Comparison of ENCODE assay signal across 9 mouse cellular contexts in the genomic region with DNA sequence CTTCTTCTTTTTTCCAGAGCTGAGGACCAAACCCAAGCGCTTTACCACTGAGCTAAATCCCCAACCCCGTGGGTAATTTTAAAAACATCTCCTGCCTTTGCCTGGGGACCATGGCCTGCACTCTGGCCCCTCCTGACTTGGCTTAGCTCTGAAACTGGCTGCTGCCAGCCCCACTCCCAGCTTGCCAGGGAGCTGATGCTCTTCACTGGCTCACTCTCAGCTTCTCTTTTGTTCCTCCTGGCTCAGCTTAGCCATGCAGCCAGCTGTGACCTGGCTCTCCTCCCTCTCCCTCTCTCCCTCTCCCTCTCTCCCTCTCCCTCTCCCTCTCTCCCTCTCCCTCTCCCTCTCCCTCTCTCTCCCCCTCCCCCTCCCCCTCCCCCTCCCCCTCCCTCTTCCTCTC. TPM values are rescaled to one million over a fixed set of nuclear protein-coding genes. Genes with fewer than 3 reads are reported as not detected.
DNase-seq lines count a peak whose midpoint lies in the region; ATAC-seq and TF ChIP-seq lines count a peak whose summit lies in the region.
"Had no signal": no experiment of that assay in that cellular context is flagged by ENCODE, and none has a peak within 500 bp of the region (broad histone marks: within the 10 kb centered on the region; RNA-seq: fewer than 3 reads in every experiment).

No protein-coding gene starts in this region.

- no peaks in the 10 kb centered on the region for H3K9me3 ChIP-seq in liver, embryonic 12.5 days (replicated peaks)

- 56% methylated on average over 2 of the region's 2 CpGs for WGBS in liver, embryonic 12.5 days (ENCODE audit: insufficient replicate concordance)

- no peaks in the 10 kb centered on the region for H3K36me3 ChIP-seq in liver, embryonic 12.5 days

- TF ChIP-seq CTCF in brain, embryonic 14.5 days (IDR thresholded peaks at IDR 0.05; ENCODE audit: borderline replicate concordance, extremely low read depth, insufficient read depth, insufficient read length) = no peak

- peak; percentile 55 for ATAC-seq in frontal cortex, adult (ENCODE audit: low TSS enrichment)
- ATAC-seq in liver, embryonic 12.5 days = no peak

- H3K27ac ChIP-seq in liver, embryonic 12.5 days = no peak overlapping the region
- H3K27ac ChIP-seq: liver, embryonic 14.5 days had no signal

- H3K9ac ChIP-seq in liver, embryonic 12.5 days = no peak overlapping the region
- H3K9ac ChIP-seq: liver, embryonic 14.5 days had no signal

- H3K4me3 ChIP-seq in liver, embryonic 12.5 days = no peak overlapping the region

- no peak for TF ChIP-seq POLR2A in brain, embryonic 14.5 days (IDR thresholded peaks at IDR 0.05; ENCODE audit: borderline replicate concordance, extremely low read depth, insufficient read depth, insufficient read length, poor library complexity, severe bottlenecking)

- no peak overlapping the region for H3K4me2 ChIP-seq in liver, embryonic 12.5 days

- H3K27me3 ChIP-seq in liver, embryonic 12.5 days (replicated peaks) = no peaks in the 10 kb centered on the region

- DNase-seq in frontal cortex, postnatal 25 days (ENCODE audit: low spot score in 2 of 2) = no peak
- DNase-seq in brain, embryonic 14.5 days (ENCODE audit: low read depth) = peak; percentile 88
- peak; percentile 56 to 60 for DNase-seq in heart, postnatal 36 days
- DNase-seq in left cerebral cortex, postnatal 10 days (ENCODE audit: extremely low spot score in 1 of 2, low spot score in 2 of 2) = peak; percentile 47 to 67
- no peak for DNase-seq in adrenal gland, postnatal 10 days
- no peak for DNase-seq in embryo, embryonic 11 days

- intact Hi-C loops in heart, postnatal 36 days (cut with DNase I) = no loop called here
- intact Hi-C loops in left cerebral cortex, postnatal 10 days (cut with DNase I) = no loop called here

- no peaks in the 10 kb centered on the region for H3K4me1 ChIP-seq in liver, embryonic 12.5 days

RNA-seq across cellular contexts. Expression of gene Zfp768, which starts 18.7 kb away (rescaled TPM):
- polyA plus RNA-seq in brain, embryonic 14.5 days (2012; rRNA removed) = 44.6 and 50.5 TPM in 2 replicates
- 10 to 100 TPM; 34.8 to 35.5 TPM for total RNA-seq in heart, postnatal 36 days (2021)
- total RNA-seq in left cerebral cortex, postnatal 10 days (2021) = 10 to 100 TPM; 13.2 to 14.2 TPM
- 10 to 100 TPM; 31.7 to 38.2 TPM for total RNA-seq in adrenal gland, postnatal 10 days (2021)
- 4.8 and 5.2 TPM in 2 replicates for polyA plus RNA-seq in liver, embryonic 12.5 days (2016; fragmentation: Nextera tagmentation; extraction: Ambion mirVana)

RNA-seq across cellular contexts. Expression of gene Itgal, which starts 30.6 kb away (rescaled TPM):
- 0.47 and 0.49 TPM in 2 replicates for polyA plus RNA-seq in brain, embryonic 14.5 days (2012; rRNA removed)
- total RNA-seq in heart, postnatal 36 days (2021) = 1 to 10 TPM; 1.2 to 1.5 TPM
- under 1 TPM; 0.32 to 0.57 TPM for total RNA-seq in left cerebral cortex, postnatal 10 days (2021)
- 1 to 10 TPM; 4.7 to 5.0 TPM for total RNA-seq in adrenal gland, postnatal 10 days (2021)
- polyA plus RNA-seq in liver, embryonic 12.5 days (2016; fragmentation: Nextera tagmentation; extraction: Ambion mirVana) = 6.0 and 6.3 TPM in 2 replicates

RNA-seq across cellular contexts. Expression of gene Zfp747, which starts 49.2 kb away (rescaled TPM):
- 7.6 and 7.8 TPM in 2 replicates for polyA plus RNA-seq in brain, embryonic 14.5 days (2012; rRNA removed)
- total RNA-seq in heart, postnatal 36 days (2021) = 1 to 10 TPM; 5.0 to 5.6 TPM
- 1 to 10 TPM; 7.2 to 7.8 TPM for total RNA-seq in left cerebral cortex, postnatal 10 days (2021)
- total RNA-seq in adrenal gland, postnatal 10 days (2021) = 1 to 10 TPM; 7.5 to 9.2 TPM
- polyA plus RNA-seq in liver, embryonic 12.5 days (2016; fragmentation: Nextera tagmentation; extraction: Ambion mirVana) = 3.9 and 4.1 TPM in 2 replicates

RNA-seq across cellular contexts. Expression of gene Sephs2, which starts 52.8 kb away (rescaled TPM):
- 21.5 and 28.6 TPM in 2 replicates for polyA plus RNA-seq in brain, embryonic 14.5 days (2012; rRNA removed)
- 10 to 100 TPM; 26.7 to 31.4 TPM for total RNA-seq in heart, postnatal 36 days (2021)
- total RNA-seq in left cerebral cortex, postnatal 10 days (2021) = 10 to 100 TPM; 50.6 to 53.7 TPM
- total RNA-seq in adrenal gland, postnatal 10 days (2021) = 100 to 1,000 TPM; 189 to 268 TPM
- polyA plus RNA-seq in liver, embryonic 12.5 days (2016; fragmentation: Nextera tagmentation; extraction: Ambion mirVana) = 170 and 172 TPM in 2 replicates

Comparison
In these comparisons a context has a peak if more than half of its experiments do, and no peak if none do; other contexts are left out.
1. DNase-seq: peak in brain, embryonic 14.5 days (single experiment), heart, postnatal 36 days (2 of 2) and left cerebral cortex, postnatal 10 days (2 of 2); none in frontal cortex, postnatal 25 days (0 of 2), adrenal gland, postnatal 10 days (single experiment) and embryo, embryonic 11 days (single experiment).